Mouse (Mus musculus) bone marrow, adult 2 months (tissue): Measurements from ENCODE around the gene Tanc1.

Experiments
- CTCF ChIP-seq: fragments of 200-500 bp; IDR thresholded peaks from 2 replicates; pipeline ENCODE4 v1.5.1; 2011; ENCODE audit warnings: low read length, control low read depth; ENCODE audit not compliant: control insufficient read depth, insufficient read depth
- POLR2A ChIP-seq: fragments of 200-500 bp; IDR thresholded peaks from 2 replicates; pipeline ENCODE4 v1.6.1; 2011; ENCODE audit warnings: low read depth, mild to moderate bottlenecking, control low read depth, low read length, borderline replicate concordance; ENCODE audit not compliant: control insufficient read depth

- no peak for TF ChIP-seq POLR2A
- no peak for TF ChIP-seq CTCF
These were observed 43.6 kb downstream of the Tanc1 start for GRCm38 (mm10) chr2:59655471-59655870.
